Mouse (Mus musculus) bone marrow, adult 2 months (tissue): ENCODE measurements around the gene Adam23.

Experiments used
- CTCF ChIP-seq: fragments of 200-500 bp; IDR thresholded peaks from 2 replicates; pipeline ENCODE4 v1.5.1; 2011; ENCODE audit warnings: low read length, control low read depth; ENCODE audit not compliant: control insufficient read depth, insufficient read depth
- POLR2A ChIP-seq: fragments of 200-500 bp; IDR thresholded peaks from 2 replicates; pipeline ENCODE4 v1.6.1; 2011; ENCODE audit warnings: low read depth, mild to moderate bottlenecking, control low read depth, low read length, borderline replicate concordance; ENCODE audit not compliant: control insufficient read depth

GRCm38 (mm10) chr1:63418491-63418890, 27.2 kb upstream of the Adam23 start:
- no peak for TF ChIP-seq POLR2A
- TF ChIP-seq CTCF = no peak
